Mouse (Mus musculus) lung, postnatal 25 days (tissue): ENCODE data around the gene Celf1.
A peak's percentile ranks its signal among the peaks of the same experiment; 100 is the strongest.
"Not testable (repeated sequence)": the region's sequence is repeated elsewhere in the genome, so short reads cannot be mapped to it uniquely, and the experiment has no call there.

ENCODE experiments used
- DNase-seq: peaks from one replicate; pipeline ENCODE4 v3.0.0; 2022; ENCODE audit warnings: low spot score

Celf1 gene

DNA sequence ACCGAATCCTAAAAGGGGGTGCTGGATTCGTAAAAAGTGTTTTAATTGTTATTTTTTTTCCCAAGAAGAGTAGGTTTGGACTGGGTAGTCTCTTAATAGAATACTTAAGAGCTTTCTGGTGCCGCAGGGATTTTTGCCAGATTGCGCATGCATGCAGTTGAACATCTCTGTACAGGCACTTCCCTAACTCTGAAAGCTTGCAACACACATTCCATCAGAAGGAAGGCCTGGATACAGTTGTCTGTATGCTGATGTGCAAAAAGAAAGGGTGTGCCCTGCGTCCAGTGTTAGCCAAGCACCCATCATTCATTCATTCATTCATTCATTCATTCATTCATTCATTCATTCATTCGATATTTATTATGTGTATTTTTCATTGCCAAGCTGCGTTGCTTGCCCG, 432 bp upstream of the Celf1 start:
- no peak for DNase-seq

- no peak for DNase-seq
Measured at GRCm38 (mm10) chr2:90941744-90942143, 1.6 kb downstream of the Celf1 start.

DNA sequence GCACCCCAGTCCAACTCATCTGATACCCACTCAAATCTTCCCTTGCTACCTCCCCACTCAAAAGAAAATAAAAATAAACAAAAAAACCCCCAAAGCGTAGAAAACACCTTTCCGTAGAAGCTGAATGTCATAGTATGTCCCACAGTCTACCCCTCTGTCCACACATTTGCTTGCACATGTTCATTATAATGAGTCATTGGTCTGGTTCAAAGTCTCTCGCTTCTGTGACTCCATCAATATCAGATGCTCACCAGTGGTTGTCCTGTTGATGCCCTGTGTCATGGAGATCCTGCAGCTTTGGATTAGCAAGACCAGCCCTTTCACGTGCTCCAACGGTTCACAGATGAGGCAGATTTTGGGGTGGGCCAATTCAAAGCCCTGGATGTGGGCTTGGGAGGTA, 10.0 kb downstream of the Celf1 start:
- no peak for DNase-seq

- no peak for DNase-seq
Measured at GRCm38 (mm10) chr2:90950582-90951194, 10.5 kb downstream of the Celf1 start.

DNA sequence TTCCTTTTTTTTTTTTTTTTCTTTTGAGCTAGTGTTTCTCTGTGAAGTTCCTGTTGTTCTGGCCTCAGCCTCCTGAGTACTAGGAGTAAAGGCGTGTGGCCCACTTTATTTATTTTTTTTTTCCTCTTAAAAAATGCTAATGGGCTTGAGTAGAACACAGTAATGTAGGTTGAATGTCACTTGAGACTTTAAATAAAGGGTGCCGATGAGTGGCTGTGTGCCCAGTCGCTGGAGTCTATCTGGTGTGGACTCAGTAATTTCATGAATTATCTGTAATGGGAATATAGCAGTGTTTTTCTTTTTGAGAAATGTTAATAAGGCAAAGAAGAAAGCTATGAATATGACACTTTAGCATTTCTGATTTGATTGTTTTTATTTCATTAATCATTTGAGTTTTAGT, 13.3 kb downstream of the Celf1 start:
- no peak for DNase-seq

DNA sequence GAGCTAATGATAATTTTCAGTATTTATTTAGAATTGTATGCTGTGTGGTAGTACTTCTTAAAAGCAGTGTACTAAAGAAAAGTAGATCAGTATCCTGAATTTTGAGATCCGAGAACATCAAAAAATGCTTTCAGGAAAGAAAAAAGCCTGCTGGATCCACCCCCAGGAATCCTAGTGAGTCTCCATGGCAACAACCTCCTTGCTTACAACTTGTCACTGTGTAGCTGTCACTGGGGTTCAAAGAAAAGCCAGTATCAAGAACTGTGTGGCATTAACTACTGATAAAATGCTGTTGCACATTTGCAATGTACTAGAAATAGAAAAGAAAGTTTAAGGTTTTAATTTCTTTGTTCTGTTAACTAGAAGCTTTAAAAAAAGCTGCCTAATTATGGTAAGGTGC, 15.9 kb downstream of the Celf1 start:
- no peak for DNase-seq

DNA sequence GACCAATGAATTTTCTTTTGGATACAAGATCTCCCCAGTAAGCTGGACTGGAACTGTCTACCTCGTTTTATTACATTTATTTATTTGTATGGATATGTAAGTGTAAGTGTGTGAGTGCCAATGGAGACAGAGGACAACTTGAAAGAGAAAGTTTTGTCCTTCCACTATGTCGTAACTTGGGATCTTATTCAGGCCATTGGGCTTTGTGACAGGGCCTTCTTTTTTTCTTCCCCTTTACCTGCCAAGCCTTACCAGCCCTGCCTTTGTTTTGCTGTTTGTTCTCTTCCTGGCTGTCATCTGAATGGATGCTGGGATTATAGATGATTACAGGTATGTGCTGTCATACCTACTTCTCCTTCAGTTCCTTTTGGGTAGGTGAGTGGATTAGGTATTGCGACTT, 18.7 kb downstream of the Celf1 start:
- no peak for DNase-seq

GRCm38 (mm10) chr2:90960012-90960411, 19.8 kb downstream of the Celf1 start:
- no peak for DNase-seq

DNA sequence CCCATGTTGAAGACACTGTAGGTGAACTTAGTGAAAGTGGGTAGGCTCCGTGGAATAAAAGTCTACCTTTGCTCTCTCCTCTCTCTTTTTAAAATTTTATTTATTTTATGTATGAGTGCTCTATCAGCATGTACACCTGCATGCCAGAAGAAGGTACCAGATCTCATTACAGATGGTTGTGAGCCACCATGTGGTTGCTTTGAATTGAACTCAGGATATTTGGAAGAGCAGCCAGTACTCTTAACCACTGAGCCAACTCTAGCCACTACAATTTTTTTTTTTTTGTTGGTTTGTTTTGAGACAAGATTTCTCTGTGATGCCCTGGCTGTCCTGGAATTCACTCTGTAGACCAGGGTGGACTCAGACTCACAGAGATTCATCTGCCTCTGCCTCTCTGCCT, 23.1 kb downstream of the Celf1 start:
- no peak for DNase-seq

DNA sequence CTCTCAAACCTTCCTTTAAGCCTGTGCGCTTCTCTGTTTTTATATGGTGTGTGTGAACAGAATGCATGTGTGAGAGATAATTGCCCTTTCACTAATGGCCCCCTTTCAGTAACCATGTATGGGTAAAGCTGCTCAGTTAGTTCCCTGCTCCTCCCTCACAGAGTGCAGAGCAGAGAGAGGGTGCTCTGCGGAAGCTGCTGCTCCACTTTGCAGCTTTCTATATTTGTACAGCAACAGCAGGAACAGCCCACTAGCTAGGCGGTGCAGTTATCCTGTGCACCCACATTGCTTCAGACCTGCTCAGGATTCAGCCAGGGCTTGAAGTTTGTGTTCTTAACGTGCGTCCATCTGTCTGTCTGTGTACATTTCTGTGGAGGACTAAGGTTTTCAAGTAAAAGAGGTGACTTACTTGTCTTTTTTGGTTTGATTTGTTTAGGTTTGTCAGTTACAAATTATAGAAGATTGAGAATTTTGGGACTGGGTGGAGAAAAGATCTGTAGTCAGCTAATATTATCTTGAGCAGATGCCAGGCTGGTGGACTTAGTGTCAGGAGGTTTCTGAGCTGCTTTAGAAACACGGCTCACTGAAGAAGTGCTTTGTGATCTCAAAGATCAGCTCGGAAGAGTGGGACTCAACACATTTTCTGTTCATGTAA, 24.8 kb downstream of the Celf1 start:
- peak; percentile 12 for DNase-seq

- peak; percentile 7 for DNase-seq
Measured at GRCm38 (mm10) chr2:90965466-90966080, 25.4 kb downstream of the Celf1 start.

- no peak for DNase-seq
Measured at GRCm38 (mm10) chr2:90970606-90971005, 30.4 kb downstream of the Celf1 start.

DNA sequence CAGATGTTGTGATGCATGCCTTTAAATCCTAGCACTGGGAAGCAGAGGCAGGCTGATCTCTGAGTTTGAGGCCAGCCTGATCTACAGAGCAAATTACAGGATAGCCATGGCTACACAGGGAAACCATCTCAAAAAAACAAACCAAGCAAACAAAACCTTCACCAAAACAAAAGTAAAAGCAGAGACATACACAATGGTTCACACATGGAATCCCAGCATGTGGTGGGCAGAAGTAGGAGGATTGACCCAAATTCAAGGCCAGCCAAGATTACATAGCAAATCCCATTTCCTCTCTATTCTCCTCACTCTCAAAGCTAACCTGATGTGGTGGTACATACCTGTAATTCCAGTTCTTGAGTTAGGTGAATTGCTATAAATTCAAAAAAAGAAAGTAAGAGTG, 33.9 kb downstream of the Celf1 start:
- DNase-seq, result no peak

GRCm38 (mm10) chr2:90975181-90975835, 35.1 kb downstream of the Celf1 start:
- DNase-seq, result no peak

DNA sequence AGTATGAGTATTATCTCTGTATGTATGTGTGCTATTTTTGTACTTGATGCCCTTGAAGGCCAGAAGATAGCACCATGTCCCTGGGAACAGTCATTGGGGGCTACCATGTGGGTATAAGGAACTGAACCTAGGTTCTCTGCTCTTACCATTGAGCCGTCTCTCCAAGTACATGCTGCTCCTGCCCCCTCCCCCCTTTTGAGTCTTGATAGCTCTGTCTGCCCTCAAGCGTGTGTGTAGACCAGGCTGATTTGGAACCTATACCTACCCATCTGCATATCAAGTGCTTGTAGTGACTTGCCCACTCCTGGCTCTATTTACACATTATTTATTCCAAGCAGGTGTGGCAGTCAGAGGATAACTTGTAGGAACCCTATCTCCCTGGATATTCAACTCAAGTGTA, 36.4 kb downstream of the Celf1 start:
- DNase-seq, result no peak

DNA sequence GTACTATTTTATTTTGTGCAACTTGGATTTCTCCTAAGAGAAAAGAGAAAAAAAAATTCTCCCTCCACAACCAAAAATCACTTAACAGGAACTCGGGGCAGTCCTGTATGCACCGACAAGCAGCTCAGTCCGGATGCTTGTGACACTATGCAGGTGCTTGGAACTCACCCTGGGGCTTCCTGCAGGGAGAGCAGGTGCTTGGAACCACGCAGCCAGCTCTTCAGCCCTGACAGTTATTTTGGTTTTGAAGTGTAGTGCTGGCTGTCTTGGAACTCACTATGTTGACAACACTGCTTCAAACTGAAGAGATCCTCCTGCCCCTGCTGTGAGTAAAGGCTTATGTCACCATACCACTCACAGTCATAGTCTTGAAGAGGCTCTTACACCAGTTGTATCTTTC, 37.1 kb downstream of the Celf1 start:
- DNase-seq, result no peak

GRCm38 (mm10) chr2:90986055-90986454, 45.9 kb downstream of the Celf1 start:
- DNase-seq, result no peak

GRCm38 (mm10) chr2:91008536-91008935, 68.4 kb downstream of the Celf1 start:
- no peak for DNase-seq

DNA sequence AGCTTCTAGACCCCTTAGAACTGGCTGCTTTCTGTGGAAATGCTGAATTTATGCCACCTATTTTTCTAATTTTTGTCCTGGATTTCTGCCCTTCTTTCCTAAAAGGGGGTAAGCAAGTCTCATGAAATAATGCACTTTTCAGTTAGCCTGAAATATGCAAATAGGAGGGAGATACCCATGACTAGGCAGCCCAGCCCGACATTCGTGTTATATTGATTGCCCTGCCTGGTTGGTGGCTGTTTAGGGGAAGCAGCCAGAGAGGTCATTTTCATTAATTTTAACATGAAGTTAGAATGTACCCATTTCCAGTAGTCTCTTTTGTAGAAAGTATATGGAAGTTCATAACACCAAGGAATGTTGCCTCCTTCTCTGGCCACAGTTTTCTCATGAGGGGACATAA, 73.7 kb downstream of the Celf1 start:
- DNase-seq, result no peak

GRCm38 (mm10) chr2:91015386-91015785, 75.2 kb downstream of the Celf1 start:
- DNase-seq, result no peak

- DNase-seq, result peak; percentile 10
Measured at GRCm38 (mm10) chr2:91018061-91018788, 78.0 kb downstream of the Celf1 start.

DNA sequence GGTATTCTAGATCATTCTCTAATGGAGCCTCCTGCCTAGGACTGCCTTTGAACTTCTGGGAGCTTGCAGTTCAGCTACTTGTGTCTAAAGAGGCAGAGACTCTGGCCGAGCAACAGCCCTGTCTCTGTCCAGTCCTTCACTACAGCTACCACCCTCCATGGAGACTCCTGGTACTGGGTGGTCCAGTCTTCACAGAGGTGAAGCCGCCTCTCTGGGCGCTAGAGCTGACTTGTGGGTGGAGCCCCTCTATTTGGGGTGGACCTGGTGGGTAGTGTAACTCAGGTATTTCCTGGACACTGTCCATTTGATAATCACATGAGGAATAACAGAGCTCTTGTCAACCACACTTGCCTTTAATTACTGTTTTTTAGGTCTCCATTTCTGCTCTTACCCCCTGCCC, 79.7 kb downstream of the Celf1 start:
- no peak for DNase-seq

- DNase-seq, result not testable (repeated sequence)
Measured at GRCm38 (mm10) chr2:91022266-91022665, 82.1 kb downstream of the Celf1 start.
